Mouse (Mus musculus): ENCODE data around the gene Olfr1424.
"Not testable (repeated sequence)": the region's sequence is repeated elsewhere in the genome, so short reads cannot be mapped to it uniquely, and the experiment has no call there.

Olfr1424 gene

GRCm38 (mm10) chr19:12062582-12062981, at the start of gene Olfr1424:
TSS of gene Olfr1424 (minus strand) at chr19:12062682.
- DNase-seq (ENCODE audit: low read depth, low spot score), result not testable (repeated sequence)

- no peak for DNase-seq (ENCODE audit: low read depth, low spot score)
Observed at GRCm38 (mm10) chr19:12104541-12104940, 42.1 kb upstream of the Olfr1424 start.

- DNase-seq (ENCODE audit: low read depth, low spot score), result no peak
Observed at GRCm38 (mm10) chr19:12103234-12103633, 40.8 kb upstream of the Olfr1424 start, which contains the start of gene Olfr1427. TSS of gene Olfr1427 (minus strand) at chr19:12103334.

- DNase-seq (ENCODE audit: low read depth, low spot score), result no peak
Observed at GRCm38 (mm10) chr19:12091913-12092312, 29.4 kb upstream of the Olfr1424 start, which contains the start of gene Olfr1426. TSS of gene Olfr1426 (minus strand) at chr19:12092013.

GRCm38 (mm10) chr19:12077631-12078030, 15.1 kb upstream of the Olfr1424 start, which contains the start of gene Olfr1425:
TSS of gene Olfr1425 (minus strand) at chr19:12077731.
- not testable (repeated sequence) for DNase-seq (ENCODE audit: low read depth, low spot score)

GRCm38 (mm10) chr19:12069546-12069945, 7.1 kb upstream of the Olfr1424 start:
- DNase-seq (ENCODE audit: low read depth, low spot score), result not testable (repeated sequence)

GRCm38 (mm10) chr19:12067806-12068205, 5.3 kb upstream of the Olfr1424 start:
- DNase-seq (ENCODE audit: low read depth, low spot score), result not testable (repeated sequence)

- DNase-seq (ENCODE audit: low read depth, low spot score), result no peak
Observed at GRCm38 (mm10) chr19:12043163-12043562, 19.3 kb downstream of the Olfr1424 start.

- no peak for DNase-seq (ENCODE audit: low read depth, low spot score)
Observed at GRCm38 (mm10) chr19:12041217-12041616, 21.3 kb downstream of the Olfr1424 start, which contains the start of gene Olfr1423. TSS of gene Olfr1423 (minus strand) at chr19:12041317.

GRCm38 (mm10) chr19:12037727-12038126, 24.8 kb downstream of the Olfr1424 start:
- DNase-seq (ENCODE audit: low read depth, low spot score), result no peak

GRCm38 (mm10) chr19:12026606-12027005, 35.9 kb downstream of the Olfr1424 start:
- no peak for DNase-seq (ENCODE audit: low read depth, low spot score)

GRCm38 (mm10) chr19:12025333-12025732, 37.1 kb downstream of the Olfr1424 start:
- no peak for DNase-seq (ENCODE audit: low read depth, low spot score)

- DNase-seq (ENCODE audit: low read depth, low spot score), result no peak
Observed at GRCm38 (mm10) chr19:12024149-12024548, 38.3 kb downstream of the Olfr1424 start.

- DNase-seq (ENCODE audit: low read depth, low spot score), result no peak
Observed at GRCm38 (mm10) chr19:12016192-12016591, 46.3 kb downstream of the Olfr1424 start.

GRCm38 (mm10) chr19:12015708-12016107, 46.8 kb downstream of the Olfr1424 start:
- DNase-seq (ENCODE audit: low read depth, low spot score), result no peak

- DNase-seq (ENCODE audit: low read depth, low spot score), result no peak
Observed at GRCm38 (mm10) chr19:12013228-12013627, 49.3 kb downstream of the Olfr1424 start.

- DNase-seq (ENCODE audit: low read depth, low spot score), result no peak
Observed at GRCm38 (mm10) chr19:12012615-12013014, 49.9 kb downstream of the Olfr1424 start.

GRCm38 (mm10) chr19:12011560-12012556, 50.6 kb downstream of the Olfr1424 start:
- DNase-seq (ENCODE audit: low read depth, low spot score), result no peak

GRCm38 (mm10) chr19:12010916-12011559, 51.4 kb downstream of the Olfr1424 start:
- no peak for DNase-seq (ENCODE audit: low read depth, low spot score)

- DNase-seq (ENCODE audit: low read depth, low spot score), result no peak
Observed at GRCm38 (mm10) chr19:12010281-12010771, 52.2 kb downstream of the Olfr1424 start.

- no peak for DNase-seq (ENCODE audit: low read depth, low spot score)
Observed at GRCm38 (mm10) chr19:12009501-12010280, 52.8 kb downstream of the Olfr1424 start.
